Mouse (Mus musculus) layer of hippocampus, adult 9-10 months (tissue): ENCODE measurements around the gene Timm10.
"Not testable (repeated sequence)": the region's sequence is repeated elsewhere in the genome, so short reads cannot be mapped to it uniquely, and the experiment has no call there.

ENCODE experiments used
- DNase-seq: peaks from one replicate; pipeline ENCODE4 v3.0.0; 2022; ENCODE audit warnings: low spot score

Timm10 gene

DNA sequence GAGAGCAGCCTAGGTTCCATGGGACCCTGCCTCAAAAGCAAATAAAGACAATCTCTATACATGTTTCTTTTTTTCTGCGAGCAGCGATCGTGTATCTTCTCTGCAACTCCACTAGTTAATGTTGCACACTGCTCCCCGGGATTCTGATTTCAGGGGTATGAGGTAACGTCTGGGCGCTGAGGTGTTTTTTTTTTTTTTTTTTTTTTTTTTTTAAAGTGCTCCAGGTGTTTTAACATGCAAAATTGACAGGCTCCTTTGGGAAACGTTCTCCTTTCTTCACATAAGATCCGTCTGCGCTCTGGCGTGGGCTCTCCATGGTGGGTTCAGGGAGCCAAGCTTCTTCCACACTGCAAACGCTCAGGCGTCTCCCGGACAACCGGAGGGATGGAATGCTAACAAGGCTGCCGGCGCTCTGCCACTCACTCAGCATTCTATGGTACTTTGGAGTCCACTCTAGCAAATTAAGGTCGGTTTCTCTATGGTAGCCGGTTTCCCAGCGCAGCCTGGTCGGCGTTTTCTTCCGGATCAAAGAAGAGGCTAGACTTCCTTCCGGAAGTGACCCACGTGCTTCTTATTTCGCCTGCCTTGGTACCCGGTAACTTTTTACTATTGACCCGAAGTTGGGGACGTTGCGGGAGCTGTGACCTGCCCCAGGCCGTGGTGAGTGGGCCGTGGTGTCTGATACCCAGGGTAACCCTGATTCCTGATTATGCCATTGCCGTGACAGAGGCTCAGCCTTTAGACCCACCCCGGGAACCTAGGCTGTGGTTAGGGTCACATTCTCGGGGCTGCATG, at the start of gene Timm10:
Timm10 (plus strand) TSS at position 510 of the 795 bp plus-strand sequence.
- peak; percentile 90 for DNase-seq

GRCm38 (mm10) chr2:84777706-84778105, 49.1 kb upstream of the Timm10 start:
- DNase-seq: no peak

GRCm38 (mm10) chr2:84779210-84779609, 47.6 kb upstream of the Timm10 start:
- DNase-seq: no peak

GRCm38 (mm10) chr2:84783315-84783714, 43.5 kb upstream of the Timm10 start:
- DNase-seq: no peak

DNA sequence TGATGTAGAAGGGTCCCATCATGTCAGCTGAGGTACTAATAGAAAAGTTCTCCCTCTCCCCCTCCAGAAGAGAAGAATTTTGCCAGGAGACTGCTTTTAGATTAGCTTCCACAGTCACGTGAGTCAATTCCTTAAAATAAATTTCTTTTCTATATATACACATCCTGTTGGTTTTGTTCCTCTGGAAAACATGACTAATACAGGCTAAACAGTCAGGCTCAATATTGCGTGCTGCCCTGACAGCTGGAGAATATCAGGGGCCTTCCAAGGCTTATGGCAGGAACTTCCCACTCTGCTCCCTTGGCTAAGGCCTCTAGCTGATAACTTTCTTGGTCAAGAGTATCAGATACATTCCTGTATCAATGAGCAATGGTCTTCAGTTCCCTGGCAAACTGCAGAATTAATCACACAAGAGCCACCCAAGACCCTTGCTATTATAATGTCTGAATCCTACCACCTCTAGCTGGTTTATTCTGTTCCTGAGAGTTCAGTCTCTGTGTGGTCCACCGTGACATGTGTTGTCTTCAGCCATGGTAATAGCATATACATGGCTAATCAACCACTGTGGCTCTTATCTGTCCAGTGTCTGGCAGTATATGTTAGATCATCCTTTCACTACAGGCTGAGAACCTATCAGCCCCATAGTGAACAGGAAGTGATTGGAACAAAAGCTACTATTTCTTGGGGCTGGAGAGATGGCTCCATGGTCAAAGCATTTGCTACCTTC, 42.8 kb upstream of the Timm10 start:
- DNase-seq: no peak

- DNase-seq: no peak
Observed at GRCm38 (mm10) chr2:84788316-84788715, 38.5 kb upstream of the Timm10 start.

- DNase-seq: no peak
Observed at GRCm38 (mm10) chr2:84790418-84790817, 36.4 kb upstream of the Timm10 start.

GRCm38 (mm10) chr2:84792516-84792915, 34.3 kb upstream of the Timm10 start:
- no peak for DNase-seq

DNA sequence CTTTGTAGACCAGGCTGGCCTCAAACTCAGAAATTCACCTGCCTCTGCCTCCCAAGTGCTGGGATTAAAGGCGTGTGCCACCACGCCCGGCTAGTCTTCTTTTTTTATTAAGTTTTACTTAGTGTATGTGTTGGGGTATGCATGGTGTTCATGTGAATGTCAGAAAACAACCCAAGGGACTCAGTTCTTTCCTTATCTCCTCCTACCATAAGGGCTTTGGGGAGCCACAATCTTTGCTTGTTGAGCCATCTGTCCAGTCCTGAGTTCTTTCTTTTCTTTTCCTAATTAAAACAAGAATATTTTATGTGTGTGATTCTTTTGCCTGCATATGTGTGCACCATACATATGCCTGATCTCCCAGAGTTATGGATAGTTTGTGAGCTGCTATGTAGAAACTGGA, 33.6 kb upstream of the Timm10 start:
- DNase-seq: no peak

- DNase-seq: no peak
Observed at GRCm38 (mm10) chr2:84793871-84794270, 32.9 kb upstream of the Timm10 start.

DNA sequence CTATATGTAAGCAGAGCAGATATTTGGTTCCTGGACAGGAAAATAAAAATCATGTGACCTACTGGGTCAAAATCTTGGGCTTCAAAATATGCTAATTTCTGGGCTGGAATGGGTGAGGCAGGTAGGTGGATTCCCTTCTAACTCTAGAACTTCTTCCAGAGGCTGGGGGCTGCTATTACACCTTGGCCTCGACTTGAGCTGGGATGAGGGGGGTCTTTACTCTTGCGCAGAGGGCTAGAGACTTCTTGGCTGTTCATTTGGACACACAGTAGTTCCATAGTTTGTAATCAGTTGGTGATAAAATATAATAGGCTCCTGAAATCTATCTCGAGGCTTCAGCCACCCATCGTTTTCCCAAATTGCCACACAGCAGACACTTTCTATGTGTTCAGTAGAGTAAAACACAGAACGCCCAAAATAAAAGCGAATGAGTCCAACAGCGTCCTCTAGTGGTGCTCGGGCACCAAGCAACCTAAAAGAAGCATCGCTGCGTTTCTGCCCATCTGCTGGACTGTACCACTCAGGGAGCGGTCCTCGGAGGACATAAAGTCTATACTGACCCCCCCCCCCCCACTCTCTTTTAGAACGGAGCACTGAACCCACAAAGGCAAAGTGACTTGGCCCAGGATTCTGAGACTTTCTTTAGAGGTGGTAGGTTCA, 28.8 kb upstream of the Timm10 start:
- DNase-seq: peak; percentile 79

DNA sequence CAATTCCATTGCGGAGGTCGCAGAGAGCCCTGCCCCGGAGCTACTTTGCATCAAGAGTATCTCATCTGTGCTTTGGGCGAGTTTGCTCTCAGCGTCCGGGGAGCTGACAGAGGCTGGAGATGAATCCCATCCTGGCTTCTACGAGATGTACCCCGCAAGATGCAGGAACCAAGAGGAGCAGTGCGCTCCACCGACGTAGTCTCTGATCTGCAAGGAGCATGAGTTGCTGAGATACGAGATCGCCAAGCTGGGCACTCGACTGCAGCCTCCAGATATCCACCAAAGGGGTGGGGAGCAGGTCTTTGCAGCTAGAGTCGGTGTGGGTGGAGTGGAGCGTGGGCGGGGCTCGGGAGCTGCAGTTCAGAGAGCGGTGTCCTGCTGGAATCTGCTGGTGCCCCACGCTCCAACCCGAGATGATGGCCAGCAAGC, 28.3 kb upstream of the Timm10 start, which contains the start of gene Ube2l6:
Ube2l6 (plus strand) TSS at position 336 of the 429 bp plus-strand sequence.
- peak; percentile 30 for DNase-seq

DNA sequence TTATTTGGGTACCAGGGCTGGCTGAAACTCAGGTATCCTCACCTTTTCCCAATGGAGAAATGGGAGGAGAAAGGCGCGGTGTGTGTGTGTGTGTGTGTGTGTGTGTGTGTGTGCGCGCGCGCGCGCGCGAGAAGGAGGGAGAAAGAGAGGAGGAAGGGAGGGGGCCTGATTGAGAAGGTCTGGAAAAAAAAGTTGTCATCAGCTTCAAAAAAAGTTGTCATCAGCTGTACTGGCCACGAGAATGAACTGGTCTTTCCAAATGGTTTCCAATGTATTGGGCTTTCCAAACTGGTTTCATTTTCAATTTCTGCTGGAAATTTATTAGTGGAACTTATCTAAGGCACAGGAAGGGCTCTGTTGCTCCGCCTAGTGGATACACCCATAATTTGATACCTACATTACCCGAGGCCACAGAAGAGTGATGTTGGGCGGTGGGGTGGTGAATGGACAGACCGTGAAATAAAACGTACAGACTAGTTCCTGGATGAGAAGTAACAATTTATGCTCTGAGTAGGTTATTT, 27.7 kb upstream of the Timm10 start:
- DNase-seq: peak; percentile 88

DNA sequence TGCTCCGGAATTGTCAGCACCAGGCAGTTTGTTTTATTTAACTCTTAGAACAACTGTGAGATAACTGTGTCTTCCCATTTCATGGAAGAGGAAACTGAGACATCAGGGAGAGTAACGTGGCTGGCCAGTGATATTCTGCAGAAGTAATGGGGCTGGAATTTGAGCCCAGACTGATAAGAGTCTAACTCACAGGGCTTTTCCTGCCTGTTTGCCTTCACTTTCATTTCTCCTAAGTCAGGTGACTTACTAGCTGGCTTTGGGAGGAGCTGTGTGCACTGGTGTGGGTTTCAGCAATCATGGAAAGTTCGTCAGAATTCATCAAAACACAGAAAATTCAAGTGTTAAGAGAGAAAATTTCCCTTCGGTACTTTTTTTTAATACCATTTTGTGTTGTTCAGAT, 26.5 kb upstream of the Timm10 start:
- DNase-seq: no peak

DNA sequence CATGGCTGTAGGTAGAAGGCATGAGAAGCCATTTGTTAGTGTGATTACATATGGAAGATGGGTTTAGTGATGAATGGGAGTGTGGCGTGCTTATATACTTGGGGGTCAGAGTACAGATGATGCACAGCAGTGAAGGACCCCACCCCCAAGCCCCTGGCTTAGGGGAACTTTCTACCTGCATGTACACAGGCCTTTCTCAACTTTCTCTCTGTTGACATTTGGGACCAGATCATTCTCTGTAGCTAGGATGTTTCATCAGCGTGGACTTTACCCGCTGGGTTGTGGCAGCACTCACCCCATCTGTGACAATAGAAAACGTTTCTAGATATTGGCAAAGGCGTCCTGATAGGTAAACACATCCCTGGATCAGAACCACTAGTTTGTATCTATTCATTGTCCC, 25.6 kb upstream of the Timm10 start:
- DNase-seq: not testable (repeated sequence)

GRCm38 (mm10) chr2:84803963-84804362, 22.8 kb upstream of the Timm10 start:
- no peak for DNase-seq

DNA sequence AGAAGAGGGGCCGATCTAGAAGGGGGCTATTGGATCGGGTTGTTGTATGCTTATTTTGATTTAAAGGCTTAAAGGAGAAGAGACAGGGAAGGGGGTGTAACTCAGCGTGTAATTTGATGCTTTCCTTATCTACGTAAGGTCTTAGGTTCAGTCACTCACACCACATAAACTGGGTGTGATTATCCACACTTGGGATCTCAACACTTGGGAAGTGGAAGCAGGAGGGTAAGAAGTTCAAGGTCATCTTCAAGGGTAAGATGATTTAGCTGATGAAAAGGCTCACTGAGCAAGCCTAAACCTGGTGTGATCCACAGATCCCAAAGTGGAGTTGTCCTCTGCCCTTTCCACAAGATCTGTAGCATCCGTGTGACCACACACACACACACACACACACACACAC, 20.3 kb upstream of the Timm10 start:
- no peak for DNase-seq

DNA sequence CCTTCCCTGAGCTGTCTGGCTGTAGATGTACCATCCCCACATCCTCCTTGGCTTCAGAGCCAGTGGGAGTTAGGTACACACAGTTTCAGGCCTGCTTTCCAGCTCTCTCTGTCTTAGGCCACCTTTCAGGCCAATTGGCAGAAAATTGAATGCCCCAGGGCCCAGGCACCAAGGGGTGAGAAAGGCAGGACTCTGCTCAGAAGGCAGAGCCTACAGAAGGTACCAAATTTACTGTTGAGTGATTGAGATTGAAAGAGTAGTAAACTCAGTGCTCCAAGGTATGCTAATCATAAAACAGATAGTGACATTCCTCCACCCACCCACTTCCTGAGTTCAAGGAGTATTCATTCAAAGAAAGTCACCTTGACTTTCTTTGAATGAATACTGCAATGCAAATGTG, 17.5 kb upstream of the Timm10 start:
- no peak for DNase-seq

- no peak for DNase-seq
Observed at GRCm38 (mm10) chr2:84810526-84810885, 16.3 kb upstream of the Timm10 start.

DNA sequence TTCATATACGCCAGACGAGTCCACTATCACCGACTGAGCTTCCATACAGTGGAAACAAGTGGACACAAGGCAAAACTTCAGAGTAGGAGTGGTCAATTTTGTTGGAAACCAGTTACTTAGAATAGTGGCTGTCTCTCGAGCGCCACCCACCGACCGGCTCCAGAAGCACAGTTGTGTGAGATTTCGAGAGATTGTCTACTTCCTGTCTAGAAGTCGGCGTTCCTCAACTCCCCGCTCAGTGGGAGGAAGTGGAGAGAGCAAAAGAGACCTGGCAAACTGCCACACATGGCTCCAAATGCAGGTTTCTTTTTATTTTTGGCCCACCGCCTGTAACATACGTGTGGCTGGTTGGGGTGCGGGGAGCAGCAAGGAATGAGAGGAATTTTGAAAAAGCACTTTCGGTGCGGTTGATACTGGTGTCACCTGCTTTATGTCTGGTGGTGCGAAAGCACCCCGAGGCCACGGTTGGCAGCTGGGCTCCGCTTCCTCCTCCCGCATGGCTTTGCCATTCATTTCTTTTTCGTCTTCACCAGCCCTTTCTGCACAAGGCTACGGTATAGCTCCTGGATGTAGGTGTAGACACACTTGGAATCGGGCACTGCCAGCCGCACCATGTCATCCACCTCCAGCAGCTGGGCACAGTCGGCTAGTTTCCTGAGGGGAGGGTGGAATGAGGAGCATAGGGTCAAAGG, 15.8 kb upstream of the Timm10 start:
- DNase-seq: peak; percentile 92

- DNase-seq: no peak
Observed at GRCm38 (mm10) chr2:84811880-84812279, 14.9 kb upstream of the Timm10 start.

DNA sequence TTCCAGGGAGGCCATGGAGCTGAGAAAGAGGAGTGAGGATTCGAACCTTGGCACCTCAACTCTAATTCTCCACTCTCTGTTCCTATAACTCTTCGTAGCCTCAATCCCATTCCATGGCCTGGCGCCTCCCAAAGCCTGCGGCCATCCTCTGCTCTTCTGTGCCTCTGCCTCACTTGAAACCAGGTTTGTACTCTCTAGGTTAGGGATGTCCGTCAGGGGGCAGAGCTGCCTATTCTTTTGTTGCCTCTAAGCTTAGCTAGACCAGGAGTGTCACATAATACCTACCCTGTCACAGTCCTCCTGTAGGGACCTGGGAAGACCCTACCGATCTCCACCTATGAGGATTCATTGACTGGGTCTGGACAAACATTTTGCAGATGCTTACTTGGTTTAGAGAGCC, 14.1 kb upstream of the Timm10 start:
- no peak for DNase-seq
